Mouse (Mus musculus): ENCODE results near the gene Alpl. TPM values are rescaled to one million over a fixed set of nuclear protein-coding genes. Genes with fewer than 3 reads are reported as not detected.

The Alpl gene
- total RNA-seq, 4 experiments from 2014 or later: 54.6 to 70.0 (median 62.3) TPM

DNA sequence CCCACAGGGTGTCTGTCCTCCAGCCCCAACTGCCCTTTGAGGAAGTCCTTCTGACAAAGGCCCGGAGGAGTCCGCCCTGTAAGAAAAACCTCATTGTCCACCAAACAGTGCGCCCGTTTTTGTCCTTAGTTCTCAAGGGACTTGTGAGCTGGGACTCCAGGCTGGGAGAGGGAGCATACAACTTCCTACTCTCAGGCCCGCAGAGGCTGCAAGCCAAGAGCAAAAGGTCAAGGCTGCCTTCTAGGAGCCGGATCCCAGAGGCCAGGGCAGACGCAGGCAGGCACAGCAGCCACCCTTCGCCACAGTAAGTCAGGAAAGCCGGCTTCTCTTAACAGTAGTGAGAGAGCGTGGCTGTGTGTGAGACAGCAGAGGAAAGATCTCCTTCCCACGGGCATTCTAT, 4.1 kb upstream of the Alpl start:
- DNase-seq (ENCODE audit: low spot score): peak; percentile 64

DNA sequence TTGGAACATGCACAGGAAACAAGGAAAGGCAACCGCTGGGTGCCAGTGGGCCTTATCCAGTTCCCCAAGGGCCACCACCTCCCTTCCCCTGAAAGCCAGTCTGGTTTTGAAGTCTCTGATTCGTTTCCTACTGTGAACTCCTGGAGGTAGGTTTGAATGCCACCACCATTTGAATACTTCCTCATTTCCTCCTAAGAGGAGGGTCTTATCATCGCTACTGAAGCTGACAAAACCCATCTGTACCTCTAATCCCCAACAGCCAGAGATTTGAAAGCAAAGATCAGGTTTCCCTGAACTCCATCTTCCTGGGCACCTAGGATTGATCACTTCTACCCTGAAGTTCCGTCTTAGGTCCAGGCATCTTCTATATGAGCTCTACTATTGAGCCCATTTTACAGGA, 854 bp upstream of the Alpl start:
- DNase-seq (ENCODE audit: low spot score): no peak

DNA sequence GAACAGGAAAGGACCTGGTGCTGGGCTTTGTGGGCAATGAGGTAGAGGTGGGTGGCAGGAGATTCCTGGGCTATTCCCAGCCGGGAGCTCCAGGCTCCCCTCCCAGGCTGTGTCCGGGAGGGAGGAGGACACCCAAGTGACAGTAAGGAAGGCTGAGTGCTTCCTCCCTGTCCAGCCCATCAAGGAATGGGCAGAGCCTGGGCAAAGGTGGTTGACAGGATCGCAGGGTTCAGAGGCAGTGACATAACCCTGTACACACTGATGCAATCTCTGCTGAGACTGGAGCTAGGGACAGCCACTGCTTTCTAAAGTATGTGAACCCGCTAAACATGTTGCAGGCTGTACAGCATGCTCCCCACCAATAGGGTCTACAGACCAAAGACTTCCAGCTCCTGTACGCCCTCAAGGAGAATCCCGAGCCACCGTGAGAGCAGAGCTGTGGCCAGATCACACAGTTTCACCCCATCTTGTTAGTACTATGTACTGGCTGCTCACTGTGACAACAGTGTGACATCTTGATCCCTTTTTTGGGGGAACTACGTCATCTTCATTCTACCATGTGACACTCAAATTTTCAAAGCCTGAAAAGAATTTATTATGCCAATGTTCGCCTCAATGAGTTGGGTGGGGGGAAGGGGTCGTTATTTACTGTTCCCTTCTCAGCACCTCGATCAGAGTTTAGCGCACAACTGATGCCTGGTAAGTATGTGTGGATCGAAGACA, 1.8 kb downstream of the Alpl start:
- no peak for DNase-seq (ENCODE audit: low spot score)

DNA sequence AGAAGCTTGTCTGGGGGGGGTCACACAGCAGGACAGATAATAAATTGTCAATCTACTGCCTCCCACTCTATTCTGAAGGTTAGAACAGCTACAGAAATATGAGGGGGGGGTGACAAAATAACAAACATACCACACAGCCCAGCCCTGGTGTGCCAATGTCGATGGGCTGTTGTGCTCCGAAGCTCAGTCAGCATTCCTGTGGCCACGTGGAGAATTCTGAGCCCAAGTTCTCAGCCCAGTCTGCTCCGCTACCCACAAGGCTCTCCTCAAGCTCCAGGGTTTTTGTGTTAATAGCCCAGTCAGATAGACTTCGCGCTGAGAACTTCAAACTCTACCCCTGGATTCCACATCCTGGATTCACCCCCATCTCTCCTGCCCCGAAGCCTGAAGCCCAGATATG, 2.6 kb downstream of the Alpl start:
- no peak for DNase-seq (ENCODE audit: low spot score)

DNA sequence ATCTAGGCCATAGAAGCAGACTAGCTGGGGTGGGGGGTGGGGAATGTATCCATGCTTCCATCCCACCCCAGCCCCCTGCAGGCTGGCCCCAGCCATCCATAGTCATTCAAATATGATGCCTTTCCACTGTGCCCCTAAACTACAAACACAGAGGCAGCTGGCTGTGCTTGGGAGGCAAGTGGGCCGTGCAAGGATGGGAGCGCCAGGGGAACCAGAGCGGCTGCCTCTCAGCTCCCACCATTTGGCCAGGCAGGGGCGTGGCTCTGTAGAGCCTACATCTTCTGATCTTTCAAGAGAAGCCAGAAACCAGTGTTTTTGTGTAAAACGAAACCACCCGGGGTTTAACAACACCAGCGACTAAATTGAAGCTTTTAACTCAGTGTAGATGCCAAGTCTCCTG, 4.7 kb downstream of the Alpl start:
- no peak for DNase-seq (ENCODE audit: low spot score)

DNA sequence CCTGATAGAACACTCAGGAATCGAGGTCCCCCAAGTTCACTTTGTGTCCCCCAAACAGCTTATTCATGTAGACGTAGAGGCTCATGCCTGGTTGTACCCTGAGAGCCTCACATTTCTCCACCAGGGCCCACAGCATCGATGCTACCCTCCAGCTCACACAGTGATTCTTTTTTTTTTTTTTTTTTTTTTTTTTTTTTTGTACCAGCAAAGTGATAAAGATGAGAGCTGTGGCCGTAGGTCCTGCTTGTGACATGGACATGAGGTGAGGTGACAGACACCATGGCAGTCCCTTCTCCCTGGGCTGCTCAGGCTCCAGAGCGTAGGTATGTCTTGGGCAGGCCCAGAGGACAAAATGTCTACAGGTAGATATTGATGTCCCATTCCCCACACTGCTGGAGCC, 5.2 kb downstream of the Alpl start:
- no peak for DNase-seq (ENCODE audit: low spot score)

DNA sequence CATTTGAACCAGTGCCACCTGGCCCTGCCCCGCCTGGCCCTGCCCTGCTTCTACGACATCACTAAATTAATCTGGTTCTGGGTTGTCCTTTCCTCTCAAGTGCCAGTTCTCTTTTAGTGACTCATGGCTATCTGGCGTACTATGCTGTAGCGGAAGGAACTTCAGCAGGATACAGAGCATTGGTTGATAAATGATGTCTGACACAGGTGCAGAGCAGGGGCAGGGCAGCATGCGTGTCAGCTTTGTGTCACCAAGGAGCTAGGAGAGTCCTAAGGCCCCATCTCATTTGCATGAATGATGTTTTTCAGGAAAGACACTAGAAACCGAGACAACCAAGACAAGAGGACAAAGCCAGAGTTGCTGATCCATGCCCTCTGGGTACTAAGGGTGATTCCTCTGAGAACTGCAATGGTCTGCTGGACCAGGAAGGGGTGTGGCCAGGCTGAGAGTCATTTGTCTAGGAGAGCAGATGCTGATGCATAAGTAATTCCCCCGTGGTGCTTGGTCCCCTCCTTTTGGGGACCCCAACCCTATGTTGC, 7.6 kb downstream of the Alpl start:
- DNase-seq (ENCODE audit: low spot score): no peak

DNA sequence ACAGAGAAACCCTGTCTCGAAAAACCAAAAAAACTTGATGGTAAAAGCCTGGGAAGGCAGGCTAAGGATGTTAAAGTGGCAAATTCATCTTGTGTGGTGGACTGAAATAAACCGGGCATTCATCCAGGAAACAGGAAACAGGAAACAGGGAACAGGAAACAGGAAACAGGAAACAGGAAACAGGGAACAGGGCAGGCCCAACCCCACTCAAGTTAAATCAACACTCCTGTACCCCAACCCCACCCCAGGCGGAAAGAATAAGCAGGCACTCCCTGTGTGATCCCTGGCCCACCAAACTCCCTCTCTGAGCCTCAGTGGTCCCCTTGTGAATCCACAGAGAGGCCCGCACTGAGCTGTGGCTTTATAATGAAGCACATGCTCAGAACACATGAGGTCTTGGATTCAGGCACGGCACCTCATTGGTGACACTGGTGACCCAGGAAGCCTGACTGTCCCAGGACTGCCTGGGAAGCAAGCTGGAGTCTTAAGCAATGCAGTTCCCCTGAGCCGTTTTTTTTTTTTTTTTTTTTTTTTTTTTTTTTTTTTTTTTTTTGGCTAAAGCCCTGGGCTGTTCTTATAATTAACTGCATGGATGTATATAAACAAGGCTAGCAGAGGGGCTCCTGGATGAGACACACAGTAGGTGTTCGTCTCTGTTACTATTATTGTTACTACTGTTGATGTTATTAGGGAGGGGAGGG, 8.4 kb downstream of the Alpl start:
- DNase-seq (ENCODE audit: low spot score): no peak

DNA sequence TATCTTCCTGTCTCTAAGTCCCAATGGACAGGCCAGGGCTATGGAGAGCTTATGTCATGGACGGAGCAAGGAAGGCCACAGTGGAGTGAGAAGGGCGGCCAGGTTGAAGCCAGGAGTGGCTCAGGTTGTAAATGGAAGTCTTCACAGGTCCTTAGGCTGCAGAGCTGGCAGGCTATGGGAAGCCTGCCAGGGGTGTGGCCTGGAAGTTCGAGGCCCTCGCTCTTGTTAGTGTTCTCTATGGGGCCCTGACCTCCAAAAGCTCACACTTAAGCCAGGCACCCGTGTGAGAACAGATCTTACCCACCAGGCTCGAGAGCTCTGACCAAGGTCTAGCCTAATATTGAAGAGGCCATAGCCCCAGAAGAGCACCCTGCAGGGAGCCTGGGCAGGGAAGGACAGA, 9.7 kb downstream of the Alpl start:
- no peak for DNase-seq (ENCODE audit: low spot score)

DNA sequence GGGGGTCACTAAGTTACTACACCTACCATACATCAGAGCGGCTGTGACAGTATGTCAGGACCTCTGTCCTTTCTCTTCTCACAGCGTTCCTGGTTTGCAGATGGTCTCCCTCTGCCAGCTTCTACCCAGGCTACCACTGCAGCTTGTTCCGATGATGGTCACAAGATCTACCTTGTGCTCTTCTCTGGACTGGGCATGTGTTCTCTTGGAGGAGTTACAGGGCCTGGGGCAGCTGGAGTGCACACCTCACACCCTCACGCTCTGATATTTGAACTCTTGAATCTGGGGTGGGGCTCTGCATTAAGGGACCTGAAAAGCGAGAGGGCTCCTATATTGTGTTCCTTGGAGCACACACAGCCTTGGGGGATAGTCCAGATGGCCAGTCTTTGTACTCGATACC, 10.9 kb downstream of the Alpl start:
- DNase-seq (ENCODE audit: low spot score): no peak

DNA sequence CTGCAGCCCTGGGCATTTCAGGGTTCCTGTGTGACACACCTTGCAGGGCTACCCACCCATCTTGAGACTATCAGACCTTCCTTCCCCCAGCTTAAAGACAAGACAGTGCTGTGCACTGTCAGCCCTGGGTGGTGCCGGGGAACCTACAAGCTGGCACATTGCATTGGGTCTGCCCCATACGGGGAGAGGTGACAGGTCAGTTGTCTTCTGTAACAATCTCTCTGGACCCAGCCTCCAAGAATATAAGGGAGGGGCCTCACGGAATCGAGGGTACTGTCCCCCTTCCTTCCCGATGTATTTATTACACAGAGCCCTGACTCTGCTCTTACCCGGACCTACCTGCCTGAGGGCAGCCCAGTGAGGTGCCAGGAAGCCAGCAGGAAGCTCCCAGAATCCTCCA, 11.4 kb downstream of the Alpl start:
- no peak for DNase-seq (ENCODE audit: low spot score)

DNA sequence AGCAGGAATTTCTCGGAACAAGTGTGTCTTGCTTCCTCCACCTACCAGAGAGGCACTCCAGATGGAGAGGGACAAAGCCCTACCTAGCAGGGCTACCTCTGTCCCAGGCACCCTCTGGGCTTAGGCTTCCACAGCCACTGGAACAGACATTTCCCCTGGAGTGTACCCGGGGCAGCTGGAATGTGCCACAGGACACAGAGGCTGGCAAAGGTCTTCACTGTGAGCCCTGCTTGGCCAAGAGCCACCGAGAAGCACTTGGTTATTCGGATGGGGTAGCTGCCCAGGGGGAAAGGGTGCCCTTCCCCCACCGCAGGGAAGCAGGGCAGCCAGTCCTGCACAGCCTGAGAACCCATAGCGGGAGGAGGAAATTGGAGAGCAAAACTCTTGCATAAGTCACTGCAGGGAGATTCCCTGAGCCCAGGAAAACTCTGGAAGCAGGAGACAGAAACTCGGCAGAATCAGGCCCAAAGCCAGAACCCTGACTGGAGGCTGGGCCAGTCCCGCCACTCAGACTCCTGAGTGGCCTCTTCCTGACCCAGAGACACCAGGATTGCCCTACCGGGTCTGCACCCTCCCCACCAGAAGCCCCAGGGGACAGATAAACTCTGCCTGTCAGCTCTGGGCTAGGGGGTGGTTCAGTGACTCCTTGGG, 12.5 kb downstream of the Alpl start:
- peak; percentile 55 for DNase-seq (ENCODE audit: low spot score)

DNA sequence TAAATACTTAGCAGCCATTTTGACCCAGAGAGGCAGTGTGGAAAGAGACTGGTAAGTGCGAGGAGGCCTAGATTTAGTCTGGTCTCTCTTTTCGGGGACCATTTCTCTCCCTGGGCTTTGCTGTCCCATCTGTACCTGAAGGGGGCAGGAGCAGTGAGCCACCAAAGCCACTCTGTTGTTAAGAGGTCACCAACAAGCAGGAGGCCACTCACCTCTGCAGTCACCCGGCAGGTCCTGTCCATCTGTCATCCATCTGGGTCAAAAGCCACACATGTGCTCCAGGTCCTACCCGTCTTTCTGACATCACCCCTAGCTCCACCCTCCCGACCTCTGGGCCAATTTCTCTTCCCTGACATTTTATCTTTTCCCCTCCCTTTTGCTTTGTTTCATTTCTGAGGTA, 14.2 kb downstream of the Alpl start:
- no peak for DNase-seq (ENCODE audit: low spot score)

DNA sequence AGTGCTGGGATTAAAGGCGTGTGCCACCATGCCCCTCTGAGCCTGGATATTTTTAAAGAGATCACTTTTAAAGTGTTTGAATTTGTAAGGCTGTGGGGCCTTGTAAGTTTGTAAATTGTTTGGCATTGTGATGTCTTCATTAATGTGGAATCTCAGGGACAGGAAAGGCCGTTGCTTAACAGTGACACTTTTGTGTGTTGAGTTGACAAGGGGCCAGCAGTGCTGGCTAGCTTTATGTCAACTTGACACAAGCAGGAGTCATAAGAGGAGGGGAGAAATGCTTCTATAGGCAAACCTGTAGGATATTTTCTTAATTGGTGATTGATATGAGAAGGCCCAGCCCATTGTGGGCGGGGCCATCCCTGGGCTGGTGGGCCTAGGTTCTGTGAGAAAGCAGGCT, 15.2 kb downstream of the Alpl start:
- no peak for DNase-seq (ENCODE audit: low spot score)

DNA sequence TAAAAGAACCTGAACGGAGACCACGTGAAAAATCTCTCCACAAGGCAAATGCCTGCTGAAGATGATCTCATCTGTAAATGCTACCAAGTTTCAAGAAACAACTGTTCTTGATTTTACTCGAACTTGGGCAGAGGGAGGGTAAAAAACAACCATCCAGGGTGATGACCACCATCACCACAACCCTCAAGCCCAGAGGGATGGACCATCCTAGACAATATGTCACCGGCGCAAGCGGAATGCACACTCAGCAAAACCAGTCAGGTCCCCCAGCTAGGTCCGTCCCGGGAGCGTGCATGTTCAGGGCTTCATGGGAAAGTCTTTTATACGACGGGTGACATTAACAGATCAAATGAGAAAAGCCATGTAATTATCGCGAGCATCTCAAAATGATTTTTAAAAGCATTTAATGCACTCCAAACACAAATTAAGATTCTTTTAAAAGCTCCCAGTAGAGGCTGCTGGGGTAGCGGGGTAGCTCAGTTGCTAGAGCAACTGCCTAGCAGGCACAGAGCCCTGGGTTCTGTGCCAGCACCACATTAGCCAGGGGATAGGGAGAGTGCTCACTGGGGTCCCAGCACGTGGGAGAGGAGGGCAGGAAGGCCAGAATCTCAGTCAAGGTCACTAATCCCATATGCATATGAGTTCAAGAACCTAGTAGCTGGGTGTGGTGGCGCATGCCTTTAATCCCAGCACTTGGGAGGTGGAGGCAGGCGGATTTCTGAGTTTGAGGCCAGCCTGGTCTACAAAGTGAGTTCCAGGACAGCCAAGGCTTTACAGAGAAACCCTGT, 17.6 kb downstream of the Alpl start:
- no peak for DNase-seq (ENCODE audit: low spot score)

DNA sequence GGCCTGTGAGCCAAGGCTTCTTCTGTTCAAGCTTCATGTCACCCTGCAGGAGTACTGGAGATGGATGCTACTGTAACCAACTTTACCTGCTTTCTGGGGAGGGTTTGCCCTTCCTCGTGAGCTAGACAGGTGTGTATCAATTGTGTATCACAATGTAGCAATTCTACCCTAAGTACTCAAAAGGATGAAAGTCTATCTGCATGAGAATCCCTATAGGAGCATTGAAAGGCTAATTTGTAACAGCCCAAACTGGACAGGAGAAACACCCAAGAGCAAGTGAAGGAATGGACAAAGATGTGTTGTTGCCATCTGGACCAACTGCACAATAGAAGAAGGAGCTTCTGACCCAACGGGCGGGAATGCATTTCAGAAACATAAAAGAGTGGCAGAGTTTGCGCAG, 18.3 kb downstream of the Alpl start:
- DNase-seq (ENCODE audit: low spot score): no peak

DNA sequence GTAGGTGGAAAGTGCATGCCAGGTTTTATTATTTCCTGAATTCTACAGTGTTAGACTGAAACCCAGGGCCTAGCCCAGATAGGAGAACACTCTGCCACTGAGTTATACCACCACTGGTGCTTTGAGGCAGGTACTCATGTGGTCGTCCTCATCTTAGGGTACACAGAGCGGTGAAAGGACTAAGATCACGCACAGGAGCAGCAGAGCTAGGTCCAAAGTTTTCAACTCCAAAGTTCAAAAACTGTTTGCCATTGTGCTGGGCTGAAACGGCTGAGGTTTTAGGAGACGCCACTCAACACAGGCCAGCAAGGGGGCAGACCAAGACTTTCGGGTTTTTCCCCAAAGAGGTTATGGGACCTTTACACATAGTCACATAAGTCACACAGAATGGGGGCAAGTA, 21.7 kb downstream of the Alpl start:
- DNase-seq (ENCODE audit: low spot score): no peak

DNA sequence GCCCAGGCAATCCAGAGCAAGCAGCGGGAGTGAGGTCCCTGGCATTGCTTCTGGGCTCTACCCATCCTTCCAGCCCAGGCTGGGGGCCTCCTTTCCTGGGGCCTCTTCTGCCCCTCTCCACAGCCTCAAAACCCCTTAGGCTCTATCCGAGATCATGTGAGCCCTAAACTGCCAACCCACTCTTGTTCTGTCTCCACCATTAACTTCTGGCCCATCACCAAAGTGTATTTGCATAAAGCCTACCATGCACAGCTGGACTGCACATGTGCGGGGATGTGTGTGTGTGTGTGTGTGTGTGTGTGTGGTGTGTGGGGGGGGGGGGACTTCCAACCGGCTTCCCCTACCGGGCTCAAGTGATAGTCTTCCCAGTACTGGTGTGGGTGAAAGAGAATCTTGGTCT, 22.2 kb downstream of the Alpl start:
- no peak for DNase-seq (ENCODE audit: low spot score)

DNA sequence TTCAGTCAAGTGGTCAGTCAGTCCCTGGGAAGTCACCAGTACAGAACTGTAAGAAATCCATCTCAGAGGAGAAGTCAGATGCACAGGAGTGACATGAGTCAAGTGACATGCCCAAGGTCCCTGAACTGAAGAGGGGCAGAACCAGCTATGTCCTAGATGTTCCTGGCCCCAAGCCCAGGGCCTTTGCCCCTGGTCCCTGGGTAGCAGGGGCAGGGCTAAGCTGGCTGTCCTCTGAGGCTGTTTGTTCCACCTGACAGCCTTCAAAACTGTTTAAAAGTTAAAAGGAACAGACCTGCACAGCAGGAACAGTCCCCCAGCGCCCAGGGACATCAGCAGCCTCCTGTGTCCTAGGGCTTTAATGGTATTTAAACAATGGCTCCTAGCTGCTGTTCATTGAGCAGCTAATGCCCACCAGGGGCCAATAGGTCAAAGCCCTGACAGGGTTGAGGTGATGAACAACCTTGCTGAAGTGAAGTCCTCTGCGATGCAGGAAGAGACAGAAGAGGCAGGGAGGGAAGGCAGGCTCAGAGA, 22.8 kb downstream of the Alpl start:
- DNase-seq (ENCODE audit: low spot score): no peak

DNA sequence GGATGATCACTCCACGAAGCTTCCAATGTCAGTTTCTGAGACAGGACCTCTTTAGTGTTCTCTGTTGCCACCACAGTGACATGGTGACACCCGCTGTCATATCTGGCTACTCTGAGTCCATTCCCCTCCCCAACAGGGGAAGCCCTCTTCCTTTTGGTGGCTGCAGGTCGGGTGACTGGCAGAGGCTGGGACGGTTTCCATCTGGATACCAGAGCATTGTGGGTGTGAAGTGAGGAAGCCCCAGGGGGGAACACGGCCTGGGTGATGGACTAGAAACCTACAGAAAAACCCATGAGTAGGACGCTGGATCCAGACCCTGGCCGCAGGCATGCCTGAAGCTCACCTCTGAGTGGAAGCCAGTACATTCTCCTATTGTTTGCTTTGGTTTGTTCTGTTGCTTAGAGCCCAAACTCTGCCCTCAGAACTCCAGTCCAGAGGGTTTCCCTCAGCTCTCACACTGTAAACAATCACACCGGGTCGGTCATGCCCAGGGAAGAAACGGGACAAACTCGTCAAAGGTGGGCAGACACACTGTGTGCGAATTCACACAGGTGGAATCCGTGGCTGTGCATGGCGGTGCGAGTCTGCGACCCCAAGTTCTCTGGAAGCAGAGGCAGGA, 23.6 kb downstream of the Alpl start:
- no peak for DNase-seq (ENCODE audit: low spot score)

DNA sequence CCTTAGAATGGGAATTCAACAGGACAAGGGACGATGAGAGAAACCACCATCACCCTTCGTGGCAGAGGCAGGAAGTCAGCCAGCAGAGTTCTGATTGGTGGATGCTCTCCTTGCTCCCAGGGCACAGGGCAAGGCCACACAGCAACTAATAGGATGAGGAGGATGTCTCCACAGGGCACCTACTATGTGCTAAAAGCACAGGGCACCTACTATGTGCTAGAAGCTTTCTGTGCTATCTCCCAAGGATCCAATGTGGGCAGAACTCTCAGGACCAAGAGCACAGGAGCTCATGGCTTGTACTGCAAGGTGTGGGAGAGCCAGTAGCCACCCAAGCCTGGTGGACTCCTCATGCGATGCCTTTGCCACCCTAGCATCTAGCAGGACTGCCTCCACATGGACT, 24.4 kb downstream of the Alpl start:
- DNase-seq (ENCODE audit: low spot score): no peak

Data from heart, adult 8-10 months (tissue).